Mouse (Mus musculus): ENCODE measurements at regions not wholly inside any gene's neighbourhood (a gene's known extent, or its start where the extent isn't known, plus 50 kb on each side); places are given as distances from the start of the nearest gene placed in this dataset.

GRCm38 (mm10) chr10:98501566-98501965 lies 412.6 kb upstream of the Atp2b1 start:
- TF ChIP-seq CTCF (IDR thresholded peaks at IDR 0.05; ENCODE audit: low read depth) (no peak), EP300 (IDR thresholded peaks at IDR 0.05; ENCODE audit: low read depth) (no peak)

Data from heart, postnatal 0 days (tissue).